Mouse (Mus musculus) right cerebral cortex, postnatal 4 days (tissue): Measurements from ENCODE around the gene Snd1.

Source experiments
- DNase-seq: peaks from one replicate; pipeline ENCODE4 v3.0.0-alpha.2; 2022

Snd1 gene

DNA sequence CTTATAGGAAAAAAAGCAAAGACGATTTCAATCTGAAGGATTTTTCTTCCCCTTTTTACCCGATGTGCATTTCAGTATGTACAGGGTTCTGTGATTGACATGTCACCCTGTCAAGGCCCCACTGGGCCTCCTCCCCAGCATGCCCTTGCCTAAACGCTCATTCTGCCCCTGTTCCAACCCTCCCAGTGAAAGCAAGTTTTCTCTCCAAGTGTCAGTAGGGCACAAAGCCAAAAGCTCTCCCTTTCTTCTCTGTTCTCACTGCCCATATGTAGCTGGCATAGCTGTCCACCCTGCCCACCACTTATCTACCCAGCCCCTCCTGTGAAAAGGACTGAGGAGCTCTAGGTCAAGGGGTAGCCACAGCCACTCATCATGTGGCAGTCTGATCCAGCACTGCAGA is 374.4 kb downstream of the Snd1 start:
- no peak for DNase-seq

DNA sequence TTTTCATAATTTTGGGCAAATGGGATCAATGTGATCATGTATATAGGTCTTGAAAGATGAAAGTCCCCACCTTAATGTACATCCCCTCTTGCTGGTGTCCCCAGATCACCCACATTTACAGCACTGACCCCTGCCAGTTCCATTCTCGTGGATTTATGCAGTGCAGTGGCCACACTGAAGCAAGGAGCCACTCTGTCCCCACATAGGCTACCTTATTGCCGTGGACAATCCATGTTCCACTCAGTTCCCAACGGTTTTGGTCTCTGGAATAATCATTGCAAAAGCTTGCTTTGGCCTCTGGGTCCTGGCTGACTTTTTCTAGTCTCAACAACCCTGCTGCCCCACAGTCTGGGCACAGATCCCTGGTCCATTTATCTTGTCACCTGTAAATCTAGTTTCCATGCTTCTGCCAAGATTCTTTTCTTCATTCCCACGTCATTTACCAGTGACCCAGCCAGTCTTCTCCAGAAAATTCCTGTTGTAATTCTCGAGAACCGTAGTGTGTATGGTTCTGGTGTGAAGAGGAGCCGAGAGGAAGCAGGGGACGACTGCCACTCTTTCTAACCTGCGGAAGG is 375.5 kb downstream of the Snd1 start:
- no peak for DNase-seq

DNA sequence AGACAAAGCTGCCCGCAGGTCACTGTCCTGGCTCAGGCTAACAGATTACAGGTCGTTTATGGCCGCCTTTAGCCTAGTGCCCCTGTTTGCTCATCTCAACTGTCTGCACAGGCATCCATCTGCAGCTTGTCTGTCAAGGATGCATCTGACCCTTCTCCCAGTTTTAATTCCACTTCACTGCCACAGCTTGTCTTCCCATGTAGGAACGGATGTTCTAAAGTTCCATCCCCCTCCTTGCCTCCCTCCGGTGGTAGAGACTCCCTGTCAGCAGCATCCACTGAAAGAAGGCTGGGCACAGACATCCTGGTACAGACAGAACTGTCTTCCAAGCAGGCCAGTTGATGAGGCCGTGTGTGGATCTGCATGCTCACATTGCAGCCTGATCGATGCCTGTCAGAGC is 377.4 kb downstream of the Snd1 start:
- no peak for DNase-seq

- peak; percentile 44 for DNase-seq
Observed at GRCm38 (mm10) chr6:28853164-28853563, 378.2 kb downstream of the Snd1 start.

GRCm38 (mm10) chr6:28853654-28854053 is 378.7 kb downstream of the Snd1 start:
- DNase-seq = no peak

DNA sequence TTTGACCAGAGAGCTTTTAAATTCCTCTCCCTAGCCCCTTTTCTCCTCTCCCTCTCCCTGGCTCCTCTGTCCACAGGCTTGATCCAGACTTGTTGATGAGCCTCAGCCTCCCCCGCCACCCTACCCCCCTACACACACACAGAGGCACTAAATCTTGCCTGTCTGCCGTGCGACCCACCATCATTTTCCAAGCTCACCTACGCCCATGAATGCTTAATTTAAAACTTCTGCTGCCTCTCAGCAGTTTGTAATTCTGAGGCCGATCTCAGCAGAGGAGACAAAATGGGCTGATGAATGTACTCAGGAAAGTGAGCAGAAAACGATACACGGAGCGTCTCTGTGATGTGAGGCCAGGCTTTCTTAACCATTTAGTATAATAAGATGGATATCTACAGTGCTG is 379.7 kb downstream of the Snd1 start:
- no peak for DNase-seq

GRCm38 (mm10) chr6:28855442-28855841 is 380.5 kb downstream of the Snd1 start:
- no peak for DNase-seq

- no peak for DNase-seq
Observed at GRCm38 (mm10) chr6:28856789-28857188, 381.9 kb downstream of the Snd1 start.

DNA sequence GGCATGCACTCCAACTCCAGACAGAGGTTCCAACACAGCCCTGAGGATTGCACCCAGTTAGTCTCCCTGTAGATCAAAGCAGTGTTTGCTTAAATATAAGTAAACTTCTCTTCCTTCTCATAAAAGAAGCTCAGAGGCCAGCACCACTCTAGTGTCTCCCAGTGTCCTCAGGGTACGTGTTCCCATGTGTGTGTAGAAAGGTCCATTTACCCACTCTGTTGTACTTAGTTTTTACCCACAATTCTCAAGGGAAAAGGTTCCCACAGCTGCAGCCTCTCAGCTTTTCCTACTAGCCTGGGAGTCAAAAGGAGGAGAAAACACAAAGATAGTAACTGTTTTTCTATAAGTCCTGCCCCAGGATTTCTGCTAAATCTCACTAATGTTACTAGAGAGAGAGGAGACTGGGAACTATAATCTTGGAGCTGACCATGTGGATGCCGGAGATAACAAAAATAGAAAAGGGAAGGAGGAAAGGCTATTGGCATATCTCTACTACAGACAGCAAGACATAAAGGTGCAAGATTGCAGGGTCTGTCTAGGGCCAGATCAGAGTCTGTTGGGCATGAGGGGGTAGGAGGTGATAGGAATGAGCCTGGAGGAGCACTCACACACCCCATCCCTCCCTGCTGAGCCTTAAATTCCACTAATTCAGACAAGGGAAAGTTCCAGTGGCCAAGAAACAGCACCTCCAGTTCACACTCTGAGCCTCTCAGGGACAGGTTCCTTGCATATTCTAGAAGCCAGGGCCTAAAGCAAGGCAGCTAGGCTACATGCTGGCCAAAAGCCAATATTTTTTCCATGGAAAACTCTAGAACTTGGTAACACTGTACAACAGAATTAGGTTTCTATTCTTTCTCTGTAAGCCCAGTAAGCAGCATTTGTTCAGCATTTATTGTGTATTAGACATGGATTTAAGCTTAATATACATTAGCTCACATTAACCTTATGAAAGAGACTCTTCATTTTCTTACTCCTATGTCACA is 382.6 kb downstream of the Snd1 start:
- no peak for DNase-seq

DNA sequence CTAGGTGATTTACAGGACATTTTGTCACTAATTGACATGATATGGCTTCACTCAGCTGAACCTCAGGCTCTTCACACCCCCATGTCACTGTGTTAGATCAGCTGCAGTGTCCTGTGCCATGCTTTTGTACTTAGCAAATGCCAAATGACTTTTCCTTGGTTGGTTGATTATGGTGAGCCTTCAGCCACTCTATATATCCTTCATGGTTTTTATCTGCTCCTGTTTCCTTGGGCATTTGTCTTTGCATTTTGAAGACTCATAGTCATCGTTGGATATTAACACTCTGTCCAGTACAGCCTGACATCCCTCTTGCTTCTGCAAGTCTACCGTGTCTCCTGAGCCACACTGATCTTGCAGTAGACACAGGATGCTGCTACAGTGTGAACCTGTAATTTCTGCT is 384.2 kb downstream of the Snd1 start:
- no peak for DNase-seq

GRCm38 (mm10) chr6:28860450-28860849 is 385.5 kb downstream of the Snd1 start:
- no peak for DNase-seq

- no peak for DNase-seq
Observed at GRCm38 (mm10) chr6:28860922-28861321, 386.0 kb downstream of the Snd1 start.

GRCm38 (mm10) chr6:28862304-28862703 is 387.4 kb downstream of the Snd1 start:
- no peak for DNase-seq

DNA sequence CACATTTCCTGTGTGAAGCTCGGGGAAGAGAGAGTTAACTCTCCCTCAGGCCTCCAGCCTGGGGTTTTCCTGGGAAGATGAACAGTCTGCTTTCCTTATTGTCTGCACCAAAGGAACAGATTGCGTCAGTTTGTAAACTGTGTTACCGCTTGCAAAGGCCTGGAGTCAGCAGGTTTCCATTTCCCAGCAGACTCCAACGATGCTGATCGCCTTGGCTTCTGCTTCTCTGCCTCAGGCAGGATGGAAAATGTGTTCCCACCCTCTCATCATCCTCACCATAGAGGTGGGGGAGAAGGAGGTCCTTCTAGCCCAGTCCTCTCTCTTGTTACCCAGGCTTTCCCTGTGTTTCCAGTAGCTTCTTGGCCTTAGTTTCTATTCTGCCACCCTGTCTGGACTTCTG is 389.7 kb downstream of the Snd1 start:
- DNase-seq = no peak

- DNase-seq = no peak
Observed at GRCm38 (mm10) chr6:28865112-28865511, 390.2 kb downstream of the Snd1 start.

DNA sequence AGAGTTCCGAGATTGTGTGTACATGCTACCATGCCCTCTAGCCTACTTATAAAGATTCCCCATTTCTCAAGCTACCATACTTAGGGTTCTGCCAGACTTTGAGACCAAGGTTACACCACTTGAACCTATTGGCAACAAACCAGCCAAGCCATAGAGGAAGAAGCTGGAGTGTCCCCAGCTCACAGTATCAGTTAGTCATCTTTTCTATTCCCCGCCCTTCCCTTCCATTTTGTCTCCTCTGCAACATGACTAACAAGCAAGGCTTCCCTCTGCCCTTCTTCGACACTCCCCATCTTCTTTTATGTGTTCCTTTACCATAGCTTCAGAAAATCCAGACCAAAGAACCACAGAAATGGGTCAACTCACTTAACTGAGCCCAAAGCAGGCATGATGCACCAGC is 391.3 kb downstream of the Snd1 start:
- no peak for DNase-seq

DNA sequence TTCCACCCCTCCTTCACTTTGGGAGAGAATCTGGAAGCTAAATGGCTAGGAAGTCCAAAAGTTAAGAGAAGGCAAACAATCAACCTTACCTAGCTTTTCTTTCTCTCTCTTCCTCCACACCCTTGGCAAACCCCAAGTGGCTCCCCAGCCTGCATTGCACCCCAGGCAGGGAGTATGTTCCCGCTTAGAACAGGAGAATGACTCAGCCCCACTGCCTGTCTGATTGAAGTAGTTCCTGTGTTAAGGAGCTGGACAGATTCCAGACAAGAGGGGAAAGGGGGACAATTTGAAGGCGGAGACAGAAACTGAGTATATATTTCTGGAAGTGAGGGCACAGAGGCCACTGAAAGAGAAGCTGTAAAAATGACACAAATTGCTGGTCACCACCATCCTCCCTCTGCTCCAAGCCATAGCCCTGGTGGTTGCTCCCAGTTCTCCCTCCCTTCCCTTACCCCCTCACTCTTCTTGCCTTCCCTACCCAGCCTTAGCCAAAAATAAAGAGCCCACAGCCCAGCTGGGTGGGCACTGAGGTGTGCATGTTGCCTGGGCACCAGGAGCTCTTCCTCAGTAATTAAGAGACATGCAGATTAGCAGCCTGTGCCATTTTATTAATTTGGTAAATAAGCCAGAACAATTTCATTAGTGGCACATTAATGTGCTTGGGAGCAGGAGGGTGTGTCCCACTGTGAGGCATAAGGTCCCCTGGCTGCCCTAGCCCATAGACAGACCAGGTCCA is 392.7 kb downstream of the Snd1 start:
- DNase-seq = no peak

DNA sequence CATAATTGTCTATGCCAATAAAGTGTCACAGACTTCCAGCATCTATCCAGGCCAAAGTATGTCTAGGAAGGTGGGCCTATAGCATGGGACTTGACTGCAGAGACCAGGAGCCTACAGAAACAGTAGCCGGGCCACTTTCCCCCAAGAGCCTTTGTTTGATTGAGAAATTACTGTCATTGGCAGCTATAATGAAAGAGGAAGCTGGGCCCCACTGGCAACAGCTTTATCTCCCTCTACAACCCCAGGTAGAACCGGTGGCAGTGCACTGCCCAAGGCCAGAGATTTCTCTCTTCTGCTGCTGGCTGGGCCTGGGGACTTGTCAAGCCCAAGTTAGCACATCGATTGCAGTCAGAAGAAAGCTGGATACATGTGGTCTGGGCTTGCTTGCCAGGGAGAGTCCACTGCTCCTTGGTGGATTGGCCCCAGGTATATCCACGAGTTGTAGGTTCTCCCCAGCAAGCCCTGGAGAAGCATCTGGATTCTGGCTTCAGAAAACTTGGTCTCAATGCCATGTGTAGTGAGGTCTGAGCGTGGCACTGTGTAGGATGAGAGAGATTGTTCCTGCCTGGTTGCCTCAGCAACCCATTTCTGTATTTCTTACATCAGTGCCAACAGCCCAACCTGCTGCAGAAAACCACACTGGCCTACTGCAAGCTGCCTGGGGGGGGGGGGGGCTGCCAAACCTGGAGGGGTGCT is 396.9 kb downstream of the Snd1 start:
- DNase-seq = no peak

DNA sequence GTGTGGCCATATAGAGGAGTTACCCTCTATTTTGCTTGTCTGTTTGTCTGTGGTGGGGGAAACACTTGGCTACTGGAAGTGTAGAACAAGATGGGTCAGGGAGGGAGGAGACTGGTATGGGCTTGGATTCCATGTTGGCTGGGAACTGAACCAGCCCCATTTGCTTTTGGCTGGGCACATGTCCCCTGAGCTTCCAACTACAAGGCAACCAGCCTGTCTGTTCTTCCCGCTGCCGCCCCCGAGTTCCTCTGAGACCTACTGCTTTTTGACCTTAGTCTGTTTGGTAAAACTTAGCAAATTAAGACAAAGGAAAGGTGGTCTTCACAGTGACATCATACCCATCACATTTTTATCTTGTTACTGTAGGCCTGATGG is 397.5 kb downstream of the Snd1 start:
- DNase-seq = no peak

DNA sequence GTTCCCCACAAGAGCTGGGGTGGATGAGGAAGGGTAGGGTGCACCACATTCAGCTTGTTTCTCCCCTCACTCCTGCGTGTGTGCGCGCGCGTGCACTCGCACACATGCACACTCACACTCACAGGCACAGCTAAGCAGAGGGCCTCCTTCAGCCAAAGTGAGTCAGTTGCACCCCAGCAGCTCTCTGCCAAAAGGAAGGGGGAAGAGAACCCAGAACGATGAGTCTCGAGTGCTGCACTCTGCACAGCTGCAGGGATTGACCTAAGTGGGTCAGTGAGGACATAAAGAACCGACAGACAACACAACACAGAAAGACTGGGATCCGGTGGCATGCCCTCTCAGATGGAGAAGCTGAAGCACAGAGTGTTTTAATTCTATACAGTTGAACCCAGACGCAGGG is 399.1 kb downstream of the Snd1 start:
- no peak for DNase-seq

DNA sequence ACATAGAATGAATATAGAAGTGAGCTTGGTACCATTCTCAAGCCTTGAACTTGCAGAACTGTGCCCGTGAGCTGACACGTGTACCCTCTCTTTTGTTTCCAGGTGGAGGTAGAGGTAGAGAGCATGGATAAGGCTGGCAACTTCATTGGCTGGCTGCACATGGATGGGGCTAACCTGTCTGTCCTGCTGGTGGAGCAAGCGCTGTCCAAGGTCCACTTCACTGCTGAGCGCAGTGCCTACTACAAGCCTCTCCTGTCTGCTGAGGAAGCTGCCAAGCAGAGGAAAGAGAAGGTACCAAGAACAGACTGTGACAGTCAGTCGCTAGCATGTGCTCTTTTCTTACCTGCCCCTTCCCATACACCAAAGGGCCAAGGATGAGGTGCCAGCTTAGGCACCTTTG is 399.8 kb downstream of the Snd1 start:
- no peak for DNase-seq

- no peak for DNase-seq
Observed at GRCm38 (mm10) chr6:28875333-28875732, 400.4 kb downstream of the Snd1 start.

GRCm38 (mm10) chr6:28876492-28876891 is 401.6 kb downstream of the Snd1 start:
- peak; percentile 28 for DNase-seq
